Mouse (Mus musculus): ENCODE results near the gene Coq5. TPM values are rescaled to one million over a fixed set of nuclear protein-coding genes. Genes with fewer than 3 reads are reported as not detected.
A peak's percentile ranks its signal among the peaks of the same experiment; 100 is the strongest.

Coq5 gene
- polyA plus RNA-seq, 1 experiment from 2014 or later = 38.6 TPM

DNA sequence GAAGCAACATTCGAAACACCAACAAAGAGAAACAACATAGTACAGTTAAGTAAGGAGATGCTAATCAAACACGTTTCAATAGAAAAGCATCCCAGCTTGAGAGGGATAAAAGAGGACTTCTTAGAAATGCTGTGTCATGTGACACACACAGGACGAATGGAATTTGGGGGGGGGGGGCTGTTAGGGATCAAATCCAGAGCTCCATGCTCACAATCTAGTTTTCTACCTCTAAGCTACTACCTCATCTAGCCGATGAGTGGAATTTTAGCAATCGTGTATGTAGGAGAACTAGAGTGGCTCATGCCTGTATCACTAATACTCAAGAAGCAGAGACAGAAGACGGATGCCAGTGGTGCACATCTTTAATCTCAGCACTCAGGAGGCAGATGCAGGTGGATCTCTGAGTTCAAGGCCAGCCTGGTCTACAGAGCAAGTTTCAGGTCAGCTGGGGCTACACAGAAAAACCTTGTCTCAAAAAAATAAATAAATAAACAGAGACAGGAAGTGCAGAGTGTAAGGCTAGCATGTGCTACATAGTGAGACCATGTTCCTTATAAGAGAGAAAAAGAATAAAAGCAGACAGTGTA, 5.8 kb upstream of the Coq5 start:
- H3K27ac ChIP-seq (ENCODE audit: low read length) = peak overlapping the region; percentile 80; the same call in 1 of the 2 replicates
- no peak for ATAC-seq (ENCODE audit: low read depth)
- no peaks in the 10 kb centered on the region for H3K36me3 ChIP-seq (ENCODE audit: control insufficient read depth, insufficient read depth, low read length)
- 62% methylated on average over 6 of the region's 6 CpGs for WGBS
- H3K9ac ChIP-seq (ENCODE audit: low read length) = no peak overlapping the region; the same call in 1 of the 2 replicates
- no peak overlapping the region for H3K4me3 ChIP-seq (ENCODE audit: low read length)
- H3K27me3 ChIP-seq (ENCODE audit: control insufficient read depth, insufficient read depth, low read depth, low read length) = no peaks in the 10 kb centered on the region
- H3K4me1 ChIP-seq (replicated peaks; ENCODE audit: control insufficient read depth, insufficient read depth, low read length) = peaks cover 23% of the 10 kb centered on the region
- peak overlapping the region; percentile 68 for H3K4me2 ChIP-seq (ENCODE audit: low read depth, low read length)
- H3K9me3 ChIP-seq (ENCODE audit: control insufficient read depth, low read length) = no peaks in the 10 kb centered on the region

DNA sequence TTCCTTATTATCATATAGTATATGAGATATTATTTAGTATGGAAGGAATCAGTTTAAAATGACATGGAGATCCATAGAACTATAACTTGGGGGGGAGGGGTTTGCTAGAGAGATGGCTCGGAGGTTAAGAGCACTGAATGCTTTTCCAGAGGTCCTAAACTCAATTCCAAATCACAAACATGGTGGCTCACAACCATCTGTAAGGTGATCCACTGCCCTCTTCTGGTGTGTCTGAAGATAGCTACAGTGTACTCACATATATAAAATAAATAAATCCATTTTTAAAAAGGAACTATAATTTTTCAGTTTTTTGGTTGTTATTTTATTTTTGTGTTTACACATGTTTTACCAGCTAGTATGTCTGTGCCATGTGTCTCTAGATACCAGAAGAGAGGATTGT, 5.1 kb upstream of the Coq5 start:
- Histone ChIP-seq H3K4me1 (replicated peaks; ENCODE audit: control insufficient read depth, insufficient read depth, low read length) (peaks cover 22% of the 10 kb centered on the region), H3K9ac (ENCODE audit: low read length) (no peak overlapping the region), H3K36me3 (ENCODE audit: control insufficient read depth, insufficient read depth, low read length) (no peaks in the 10 kb centered on the region), H3K9me3 (ENCODE audit: control insufficient read depth, low read length) (no peaks in the 10 kb centered on the region), H3K4me2 (ENCODE audit: low read depth, low read length) (no peak overlapping the region), H3K27ac (ENCODE audit: low read length) (no peak overlapping the region), H3K27me3 (ENCODE audit: control insufficient read depth, insufficient read depth, low read depth, low read length) (no peaks in the 10 kb centered on the region), H3K4me3 (ENCODE audit: low read length) (no peak overlapping the region)
- no peak for ATAC-seq (ENCODE audit: low read depth)
- 59% methylated on average over 1 of the region's 1 CpGs for WGBS

DNA sequence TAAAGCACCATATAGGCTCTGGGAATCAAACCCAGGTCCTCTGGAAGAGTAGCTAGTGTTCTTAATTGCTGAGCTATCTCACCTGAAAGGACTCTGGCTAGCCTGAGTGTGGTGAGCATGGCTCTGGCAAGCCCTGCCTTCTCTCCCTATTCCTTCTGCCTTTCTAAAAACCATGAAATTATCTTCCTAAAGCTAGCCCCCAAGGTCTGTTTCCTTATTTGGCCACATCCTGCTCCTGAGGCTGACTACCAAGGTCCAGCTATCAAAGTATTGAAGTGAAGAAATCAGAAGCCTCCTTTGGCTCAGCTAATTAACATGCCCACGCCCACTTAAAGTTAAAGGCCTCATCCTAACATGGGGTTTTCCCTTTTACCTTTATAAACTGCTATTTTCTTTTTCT, 4.7 kb upstream of the Coq5 start:
- WGBS = 77% methylated on average over 1 of the region's 1 CpGs
- no peaks in the 10 kb centered on the region for H3K9me3 ChIP-seq (ENCODE audit: control insufficient read depth, low read length)
- H3K27me3 ChIP-seq (ENCODE audit: control insufficient read depth, insufficient read depth, low read depth, low read length) = no peaks in the 10 kb centered on the region
- H3K36me3 ChIP-seq (ENCODE audit: control insufficient read depth, insufficient read depth, low read length) = no peaks in the 10 kb centered on the region
- H3K27ac ChIP-seq (ENCODE audit: low read length) = no peak overlapping the region
- ATAC-seq (ENCODE audit: low read depth) = no peak
- H3K4me2 ChIP-seq (ENCODE audit: low read depth, low read length) = no peak overlapping the region
- H3K4me1 ChIP-seq (replicated peaks; ENCODE audit: control insufficient read depth, insufficient read depth, low read length) = peaks cover 18% of the 10 kb centered on the region
- H3K9ac ChIP-seq (ENCODE audit: low read length) = no peak overlapping the region
- no peak overlapping the region for H3K4me3 ChIP-seq (ENCODE audit: low read length)

DNA sequence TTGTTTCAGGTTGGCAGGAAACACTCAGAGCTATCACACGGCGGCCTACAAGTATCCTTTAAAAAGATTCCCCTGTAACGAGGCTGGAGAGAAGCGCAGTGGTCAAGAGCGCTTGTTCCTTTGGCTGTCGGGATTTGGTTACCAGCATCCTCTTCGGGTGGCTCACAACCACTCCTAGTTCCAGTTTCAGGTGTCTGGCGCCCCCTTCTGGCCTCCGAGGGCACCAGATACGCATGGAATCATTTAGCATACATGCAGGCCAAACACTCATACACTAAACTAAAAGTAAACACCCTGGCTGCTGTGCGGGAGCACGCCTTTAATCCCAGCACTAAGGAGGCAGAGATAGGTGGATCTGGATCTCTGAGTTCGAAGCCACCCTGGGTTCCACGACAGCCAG, 3.5 kb upstream of the Coq5 start:
- no peak overlapping the region for H3K27ac ChIP-seq (ENCODE audit: low read length)
- H3K4me3 ChIP-seq (ENCODE audit: low read length) = no peak overlapping the region
- H3K9ac ChIP-seq (ENCODE audit: low read length) = no peak overlapping the region
- WGBS = 33% methylated on average over 14 of the region's 14 CpGs
- H3K4me2 ChIP-seq (ENCODE audit: low read depth, low read length) = no peak overlapping the region
- no peaks in the 10 kb centered on the region for H3K9me3 ChIP-seq (ENCODE audit: control insufficient read depth, low read length)
- no peak for ATAC-seq (ENCODE audit: low read depth)
- H3K27me3 ChIP-seq (ENCODE audit: control insufficient read depth, insufficient read depth, low read depth, low read length) = no peaks in the 10 kb centered on the region
- peaks cover 12% of the 10 kb centered on the region for H3K4me1 ChIP-seq (replicated peaks; ENCODE audit: control insufficient read depth, insufficient read depth, low read length)
- H3K36me3 ChIP-seq (ENCODE audit: control insufficient read depth, insufficient read depth, low read length) = no peaks in the 10 kb centered on the region

DNA sequence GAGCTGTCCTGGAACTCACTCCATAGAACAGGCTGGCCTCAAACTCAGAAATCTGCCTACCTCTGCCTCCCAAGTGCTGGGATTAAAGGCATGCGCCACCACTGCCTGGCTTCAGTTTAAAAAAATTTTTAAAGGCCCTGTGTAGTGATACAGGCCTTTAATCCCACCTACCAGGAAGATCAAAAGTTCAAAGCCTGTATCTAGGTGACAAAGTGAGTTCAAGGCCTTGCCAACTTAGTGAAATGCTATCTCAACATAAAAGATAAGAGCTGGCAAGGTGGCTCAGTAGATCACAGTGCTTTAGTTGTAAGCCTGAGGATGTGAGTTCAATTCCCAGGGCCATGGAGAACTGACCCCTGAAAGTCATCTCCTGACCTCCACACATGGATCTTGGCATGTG, 1.4 kb upstream of the Coq5 start:
- Histone ChIP-seq H3K4me1 (replicated peaks; ENCODE audit: control insufficient read depth, insufficient read depth, low read length) (peaks cover 8% of the 10 kb centered on the region), H3K9ac (ENCODE audit: low read length) (no peak overlapping the region), H3K4me2 (ENCODE audit: low read depth, low read length) (no peak overlapping the region), H3K27me3 (ENCODE audit: control insufficient read depth, insufficient read depth, low read depth, low read length) (no peaks in the 10 kb centered on the region), H3K4me3 (ENCODE audit: low read length) (no peak overlapping the region), H3K9me3 (ENCODE audit: control insufficient read depth, low read length) (no peaks in the 10 kb centered on the region), H3K27ac (ENCODE audit: low read length) (no peak overlapping the region), H3K36me3 (ENCODE audit: control insufficient read depth, insufficient read depth, low read length) (no peaks in the 10 kb centered on the region)
- WGBS = 76% methylated on average over 1 of the region's 1 CpGs
- no peak for ATAC-seq (ENCODE audit: low read depth)

DNA sequence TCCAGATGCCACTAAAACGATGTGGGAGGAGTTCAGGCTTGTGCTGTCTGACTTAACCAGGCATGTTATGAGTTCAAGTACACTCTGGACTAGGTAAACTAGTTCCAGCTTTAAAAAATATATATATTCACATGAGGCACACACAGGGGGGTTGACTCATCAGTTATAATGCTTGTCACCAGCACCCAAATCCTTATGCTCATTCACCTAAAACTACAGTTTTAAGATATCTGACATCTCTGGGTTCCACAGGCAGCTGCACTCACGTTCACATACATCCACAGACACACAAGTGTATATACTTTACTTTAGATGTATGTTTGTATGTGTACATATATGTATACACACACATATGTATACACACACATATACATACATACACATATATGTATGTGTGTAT, 681 bp upstream of the Coq5 start:
- Histone ChIP-seq H3K4me2 (ENCODE audit: low read depth, low read length) (no peak overlapping the region), H3K4me3 (ENCODE audit: low read length) (no peak overlapping the region), H3K9me3 (ENCODE audit: control insufficient read depth, low read length) (no peaks in the 10 kb centered on the region), H3K27me3 (ENCODE audit: control insufficient read depth, insufficient read depth, low read depth, low read length) (no peaks in the 10 kb centered on the region), H3K27ac (ENCODE audit: low read length) (no peak overlapping the region), H3K4me1 (replicated peaks; ENCODE audit: control insufficient read depth, insufficient read depth, low read length) (peaks cover 6% of the 10 kb centered on the region), H3K36me3 (ENCODE audit: control insufficient read depth, insufficient read depth, low read length) (no peaks in the 10 kb centered on the region), H3K9ac (ENCODE audit: low read length) (no peak overlapping the region)
- no peak for ATAC-seq (ENCODE audit: low read depth)
- 49% methylated on average over 2 of the region's 2 CpGs for WGBS

DNA sequence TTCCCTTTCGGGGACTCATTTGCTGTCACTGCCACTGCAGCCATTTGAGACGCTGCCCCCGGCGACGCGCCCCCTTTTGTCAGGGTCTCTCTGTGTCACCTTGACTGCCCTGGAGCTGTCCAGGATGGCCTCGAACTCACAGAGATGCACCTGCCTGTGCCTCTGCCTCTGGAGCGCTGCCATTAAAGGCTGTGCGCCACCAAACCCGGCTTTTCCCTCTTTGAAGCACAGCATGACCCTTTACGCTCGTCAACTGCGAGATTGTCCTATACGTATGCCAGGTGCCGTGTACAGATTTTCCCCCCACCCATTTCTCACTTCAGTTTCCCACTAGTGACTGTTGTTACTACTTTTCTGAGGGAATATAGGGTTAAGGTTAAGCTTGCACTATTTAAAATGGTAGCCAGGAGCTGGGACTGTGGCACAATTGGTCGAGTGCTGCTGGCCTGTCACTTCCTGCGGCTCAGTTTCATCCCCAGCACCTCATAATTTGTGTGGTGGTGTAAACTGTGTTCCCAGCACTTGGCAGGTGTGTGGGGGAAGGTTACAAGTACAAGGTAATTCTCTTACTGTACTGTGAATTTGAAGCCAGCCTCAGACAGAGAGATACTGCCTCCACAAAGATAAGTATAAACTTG, 703 bp downstream of the Coq5 start:
- Histone ChIP-seq H3K4me3 (ENCODE audit: low read length) (peak overlapping the region; percentile 87), H3K36me3 (ENCODE audit: control insufficient read depth, insufficient read depth, low read length) (peaks cover 8% of the 10 kb centered on the region), H3K9me3 (ENCODE audit: control insufficient read depth, low read length) (no peaks in the 10 kb centered on the region), H3K4me2 (ENCODE audit: low read depth, low read length) (peak overlapping the region; percentile 82), H3K27ac (ENCODE audit: low read length) (no peak overlapping the region), H3K27me3 (ENCODE audit: control insufficient read depth, insufficient read depth, low read depth, low read length) (no peaks in the 10 kb centered on the region), H3K9ac (ENCODE audit: low read length) (peak overlapping the region; percentile 81), H3K4me1 (replicated peaks; ENCODE audit: control insufficient read depth, insufficient read depth, low read length) (peaks cover 6% of the 10 kb centered on the region)
- 2% methylated on average over 17 of the region's 17 CpGs for WGBS
- ATAC-seq (ENCODE audit: low read depth) = peak; percentile 39

DNA sequence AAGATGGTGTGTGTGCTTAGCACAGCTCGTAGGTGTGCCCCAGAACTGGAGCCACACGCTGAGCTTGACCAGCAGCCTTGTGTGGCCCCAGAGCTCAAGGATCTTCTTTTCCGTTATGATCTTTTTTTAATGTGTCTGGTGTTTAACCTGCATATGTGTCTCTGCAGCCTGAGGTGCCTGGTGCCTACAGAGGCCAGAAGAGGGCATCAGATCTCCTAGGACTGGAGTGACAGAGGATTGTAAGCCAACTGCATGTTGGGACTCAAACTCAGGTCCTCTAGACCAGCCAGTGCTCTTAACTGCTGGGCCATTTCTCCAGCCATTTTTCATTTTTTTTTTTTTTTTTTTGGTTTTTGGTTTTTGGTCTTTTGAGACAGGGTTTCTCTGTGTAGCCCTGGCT, 5.3 kb downstream of the Coq5 start:
- 85% methylated on average over 3 of the region's 3 CpGs for WGBS
- Histone ChIP-seq H3K36me3 (ENCODE audit: control insufficient read depth, insufficient read depth, low read length) (peaks cover 10% of the 10 kb centered on the region), H3K4me2 (ENCODE audit: low read depth, low read length) (no peak overlapping the region), H3K9me3 (ENCODE audit: control insufficient read depth, low read length) (no peaks in the 10 kb centered on the region), H3K9ac (ENCODE audit: low read length) (no peak overlapping the region), H3K4me1 (replicated peaks; ENCODE audit: control insufficient read depth, insufficient read depth, low read length) (peaks cover 4% of the 10 kb centered on the region), H3K27me3 (ENCODE audit: control insufficient read depth, insufficient read depth, low read depth, low read length) (no peaks in the 10 kb centered on the region), H3K27ac (ENCODE audit: low read length) (no peak overlapping the region), H3K4me3 (ENCODE audit: low read length) (no peak overlapping the region)
- no peak for ATAC-seq (ENCODE audit: low read depth)

DNA sequence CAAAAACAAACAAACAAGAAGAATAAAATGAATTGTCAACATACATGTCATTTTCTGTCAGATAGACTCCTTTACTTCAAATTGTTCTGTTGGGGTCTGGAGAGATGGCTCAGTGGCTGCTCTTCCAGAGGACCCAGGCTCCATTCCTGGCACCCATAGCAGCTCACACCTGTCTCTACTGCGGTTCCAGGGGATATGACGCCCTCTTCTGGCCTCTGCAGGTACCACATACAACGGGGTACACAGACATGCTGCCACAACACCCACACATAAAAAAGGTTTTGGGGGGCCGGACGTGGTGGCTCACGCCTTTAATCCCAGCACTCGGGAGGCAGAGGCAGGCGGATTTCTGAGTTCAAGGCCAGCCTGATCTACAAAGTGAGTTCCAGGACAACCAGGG, 14.7 kb downstream of the Coq5 start:
- H3K4me3 ChIP-seq (ENCODE audit: low read length) = no peak overlapping the region
- 88% methylated on average over 8 of the region's 8 CpGs for WGBS
- peaks cover 17% of the 10 kb centered on the region for H3K36me3 ChIP-seq (ENCODE audit: control insufficient read depth, insufficient read depth, low read length)
- no peaks in the 10 kb centered on the region for H3K9me3 ChIP-seq (ENCODE audit: control insufficient read depth, low read length)
- no peak overlapping the region for H3K9ac ChIP-seq (ENCODE audit: low read length)
- H3K27ac ChIP-seq (ENCODE audit: low read length) = no peak overlapping the region
- ATAC-seq (ENCODE audit: low read depth) = no peak
- H3K4me1 ChIP-seq (replicated peaks; ENCODE audit: control insufficient read depth, insufficient read depth, low read length) = peaks cover 12% of the 10 kb centered on the region
- no peaks in the 10 kb centered on the region for H3K27me3 ChIP-seq (ENCODE audit: control insufficient read depth, insufficient read depth, low read depth, low read length)
- no peak overlapping the region for H3K4me2 ChIP-seq (ENCODE audit: low read depth, low read length)
